Mouse (Mus musculus) megakaryocyte-erythroid progenitor cell, adult 5-6 weeks (primary cell): ENCODE measurements around the gene Olfr153. TPM values are rescaled to one million over a fixed set of nuclear protein-coding genes. Genes with fewer than 3 reads are reported as not detected.
"Not testable (repeated sequence)": the region's sequence is repeated elsewhere in the genome, so short reads cannot be mapped to it uniquely, and the experiment has no call there.

Source experiments
- ATAC-seq: replicated peaks from 2 replicates; pipeline ENCODE4 v1.8.0; 2016; ENCODE audit warnings: mild to moderate bottlenecking, inconsistent platforms; ENCODE audit not compliant: severe bottlenecking, poor library complexity, low FRiP score, low TSS enrichment
- total RNA-seq, 2 experiments: library from RNA; stranded (forward) in 1 of 2; stranded (reverse) in 1 of 2; fragments of 200-1000, 215-1000 nt in 1 of 2; fragments of >200 nt in 1 of 2; fragmentation: Nextera tagmentation in 1 of 2; gene quantifications; 2 replicates each; pipeline ENCODE4 v1.2.3; 2014 to 2017

Olfr153 gene
- not detected in 2 replicates for total RNA-seq (2014; fragmentation: Nextera tagmentation)
- not detected in 2 replicates for total RNA-seq (2017)

- ATAC-seq, result no peak
Observed at GRCm38 (mm10) chr2:87531496-87531895, at the start of gene Olfr153. Olfr153 (plus strand) TSS chr2:87531796.

GRCm38 (mm10) chr2:87482276-87482675 lies 49.3 kb upstream of the Olfr153 start:
- no peak for ATAC-seq

- ATAC-seq, result not testable (repeated sequence)
Observed at GRCm38 (mm10) chr2:87496993-87497392, 34.6 kb upstream of the Olfr153 start, which contains the start of gene Pramel7. Pramel7 (minus strand) TSS chr2:87497093.

- ATAC-seq, result no peak
Observed at GRCm38 (mm10) chr2:87506265-87506664, 25.3 kb upstream of the Olfr153 start, which contains the start of gene Pramel6. Pramel6 (plus strand) TSS chr2:87506565.

GRCm38 (mm10) chr2:87515046-87515445 lies 16.6 kb upstream of the Olfr153 start:
- ATAC-seq, result no peak

GRCm38 (mm10) chr2:87515457-87516060 lies 16.0 kb upstream of the Olfr153 start:
- ATAC-seq, result no peak

GRCm38 (mm10) chr2:87516581-87516980 lies 15.0 kb upstream of the Olfr153 start:
- no peak for ATAC-seq

- no peak for ATAC-seq
Observed at GRCm38 (mm10) chr2:87520651-87521050, 10.9 kb upstream of the Olfr153 start.

GRCm38 (mm10) chr2:87525899-87526616 lies 5.5 kb upstream of the Olfr153 start:
- ATAC-seq, result 0 out of 2 replicates have a peak, but pooled peaks have one; percentile 47

- no peak for ATAC-seq
Observed at GRCm38 (mm10) chr2:87534826-87535225, 3.2 kb downstream of the Olfr153 start.

GRCm38 (mm10) chr2:87545442-87545841 lies 13.8 kb downstream of the Olfr153 start, which contains the start of gene Olfr1128:
Olfr1128 (minus strand) TSS chr2:87545542.
- ATAC-seq, result no peak

- not testable (repeated sequence) for ATAC-seq
Observed at GRCm38 (mm10) chr2:87573602-87574001, 42.0 kb downstream of the Olfr153 start, which contains the start of gene Olfr1129. Olfr1129 (plus strand) TSS chr2:87573902.

Other genes with a start within 250 kb of the Olfr153 start
- gene Olfr1118, start 224.2 kb upstream of the Olfr153 start, total RNA-seq (2014; fragmentation: Nextera tagmentation), result not detected in 2 replicates
- not detected in 2 replicates for gene Olfr1118, start 224.2 kb upstream of the Olfr153 start, total RNA-seq (2017)
- gene Olfr1120, start 177.0 kb upstream of the Olfr153 start, total RNA-seq (2014; fragmentation: Nextera tagmentation), result not detected in 2 replicates
- gene Olfr1120, start 177.0 kb upstream of the Olfr153 start, total RNA-seq (2017), result not detected in 2 replicates
- not detected in 2 replicates for gene Olfr1121, start 161.9 kb upstream of the Olfr153 start, total RNA-seq (2014; fragmentation: Nextera tagmentation)
- not detected in 2 replicates for gene Olfr1121, start 161.9 kb upstream of the Olfr153 start, total RNA-seq (2017)
- gene Olfr1122, start 145.9 kb upstream of the Olfr153 start, total RNA-seq (2014; fragmentation: Nextera tagmentation), result not detected in 2 replicates
- gene Olfr1122, start 145.9 kb upstream of the Olfr153 start, total RNA-seq (2017), result not detected in 2 replicates
- not detected in 2 replicates for gene Olfr1123, start 115.2 kb upstream of the Olfr153 start, total RNA-seq (2014; fragmentation: Nextera tagmentation)
- gene Olfr1123, start 115.2 kb upstream of the Olfr153 start, total RNA-seq (2017), result not detected in 2 replicates
- not detected in 2 replicates for gene Olfr1124, start 101.5 kb upstream of the Olfr153 start, total RNA-seq (2014; fragmentation: Nextera tagmentation)
- gene Olfr1124, start 101.5 kb upstream of the Olfr153 start, total RNA-seq (2017), result not detected in 2 replicates
- not detected in 2 replicates for gene Olfr1126, start 77.8 kb upstream of the Olfr153 start, total RNA-seq (2014; fragmentation: Nextera tagmentation)
- not detected in 2 replicates for gene Olfr1126, start 77.8 kb upstream of the Olfr153 start, total RNA-seq (2017)
- gene Pramel7, start 34.7 kb upstream of the Olfr153 start, total RNA-seq (2014; fragmentation: Nextera tagmentation), result not detected in 2 replicates
- not detected in 2 replicates for gene Pramel7, start 34.7 kb upstream of the Olfr153 start, total RNA-seq (2017)
- gene Pramel6, start 25.2 kb upstream of the Olfr153 start, total RNA-seq (2014; fragmentation: Nextera tagmentation), result not detected in 2 replicates
- gene Pramel6, start 25.2 kb upstream of the Olfr153 start, total RNA-seq (2017), result not detected in 2 replicates
- gene Olfr1128, start 13.7 kb downstream of the Olfr153 start, total RNA-seq (2014; fragmentation: Nextera tagmentation), result not detected in 2 replicates
- not detected in 2 replicates for gene Olfr1128, start 13.7 kb downstream of the Olfr153 start, total RNA-seq (2017)
- not detected in 2 replicates for gene Olfr1129, start 42.1 kb downstream of the Olfr153 start, total RNA-seq (2014; fragmentation: Nextera tagmentation)
- gene Olfr1129, start 42.1 kb downstream of the Olfr153 start, total RNA-seq (2017), result not detected in 2 replicates
- not detected in 2 replicates for gene Olfr1130, start 74.4 kb downstream of the Olfr153 start, total RNA-seq (2014; fragmentation: Nextera tagmentation)
- not detected in 2 replicates for gene Olfr1130, start 74.4 kb downstream of the Olfr153 start, total RNA-seq (2017)
- gene Olfr1131, start 95.3 kb downstream of the Olfr153 start, total RNA-seq (2014; fragmentation: Nextera tagmentation), result not detected in 2 replicates
- gene Olfr1131, start 95.3 kb downstream of the Olfr153 start, total RNA-seq (2017), result not detected in 2 replicates
- gene Olfr1132, start 105.7 kb downstream of the Olfr153 start, total RNA-seq (2014; fragmentation: Nextera tagmentation), result not detected in 2 replicates
- gene Olfr1132, start 105.7 kb downstream of the Olfr153 start, total RNA-seq (2017), result not detected in 2 replicates
- gene Olfr1133, start 115.6 kb downstream of the Olfr153 start, total RNA-seq (2014; fragmentation: Nextera tagmentation), result not detected in 2 replicates
- gene Olfr1133, start 115.6 kb downstream of the Olfr153 start, total RNA-seq (2017), result not detected in 2 replicates
- not detected in 2 replicates for gene Olfr1134, start 126.7 kb downstream of the Olfr153 start, total RNA-seq (2014; fragmentation: Nextera tagmentation)
- gene Olfr1134, start 126.7 kb downstream of the Olfr153 start, total RNA-seq (2017), result not detected in 2 replicates
- not detected in 2 replicates for gene Olfr1135, start 141.9 kb downstream of the Olfr153 start, total RNA-seq (2014; fragmentation: Nextera tagmentation)
- not detected in 2 replicates for gene Olfr1135, start 141.9 kb downstream of the Olfr153 start, total RNA-seq (2017)
- not detected in 2 replicates for gene Olfr1136, start 162.2 kb downstream of the Olfr153 start, total RNA-seq (2014; fragmentation: Nextera tagmentation)
- gene Olfr1136, start 162.2 kb downstream of the Olfr153 start, total RNA-seq (2017), result not detected in 2 replicates
- gene Olfr1137, start 181.4 kb downstream of the Olfr153 start, total RNA-seq (2014; fragmentation: Nextera tagmentation), result not detected in 2 replicates
- not detected in 2 replicates for gene Olfr1137, start 181.4 kb downstream of the Olfr153 start, total RNA-seq (2017)
- gene Olfr1138, start 208.2 kb downstream of the Olfr153 start, total RNA-seq (2014; fragmentation: Nextera tagmentation), result not detected in 2 replicates
- gene Olfr1138, start 208.2 kb downstream of the Olfr153 start, total RNA-seq (2017), result not detected in 2 replicates
- not detected in 2 replicates for gene Olfr1140, start 212.0 kb downstream of the Olfr153 start, total RNA-seq (2014; fragmentation: Nextera tagmentation)
- not detected in 2 replicates for gene Olfr1140, start 212.0 kb downstream of the Olfr153 start, total RNA-seq (2017)
- gene Olfr1141, start 222.2 kb downstream of the Olfr153 start, total RNA-seq (2014; fragmentation: Nextera tagmentation), result not detected in 2 replicates
- gene Olfr1141, start 222.2 kb downstream of the Olfr153 start, total RNA-seq (2017), result not detected in 2 replicates
- gene Olfr152, start 247.7 kb downstream of the Olfr153 start, total RNA-seq (2014; fragmentation: Nextera tagmentation), result not detected in 2 replicates
- gene Olfr152, start 247.7 kb downstream of the Olfr153 start, total RNA-seq (2017), result not detected in 2 replicates